ENCODE assay signal across 11 mouse cellular contexts in the genomic region with DNA sequence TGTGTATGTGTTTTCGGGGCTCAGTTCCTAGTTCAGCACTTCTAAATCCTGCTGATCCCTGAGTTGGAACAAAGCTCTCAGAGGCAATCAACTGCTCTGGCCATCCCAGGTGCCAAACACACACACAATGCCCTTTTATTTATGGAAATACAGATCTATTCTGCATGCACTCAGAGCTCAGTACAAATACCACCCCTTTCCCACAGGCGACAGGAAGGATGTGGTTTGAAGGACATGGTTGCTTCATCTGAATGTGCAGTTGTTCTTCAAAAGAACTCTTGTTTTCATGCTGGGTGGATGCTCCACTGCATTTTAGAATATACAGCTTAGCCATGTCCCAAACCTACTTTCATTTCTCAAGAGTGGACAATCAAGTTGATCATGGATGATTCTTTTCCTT.
DNase-seq lines count a peak whose midpoint lies in the region; ATAC-seq and TF ChIP-seq lines count a peak whose summit lies in the region.
"Had no signal": no experiment of that assay in that cellular context is flagged by ENCODE, and none has a peak within 500 bp of the region (broad histone marks: within the 10 kb centered on the region; RNA-seq: fewer than 3 reads in every experiment).

No protein-coding gene starts in this region.

- DNase-seq in lung, postnatal 25 days (ENCODE audit: low spot score), result peak; percentile 29
- no peak for DNase-seq in lung, adult 2 months
- peak; percentile 37 for DNase-seq in spleen, adult 18-20 months
- DNase-seq in forebrain, embryonic 10.5 days (ENCODE audit: extremely low spot score, low spot score), result no peak
- DNase-seq in limb, embryonic 10.5 days (ENCODE audit: low spot score), result no peak
- DNase-seq: cerebellum, postnatal 36 days had no signal

- no peak overlapping the region for H3K4me3 ChIP-seq in lung, adult 2 months (replicated peaks; ENCODE audit: extremely low read depth, low read depth, low read length)
- no peak overlapping the region for H3K4me3 ChIP-seq in forebrain, embryonic 10.5 days
- H3K4me3 ChIP-seq in hindbrain, embryonic 12.5 days, result no peak overlapping the region
- no peak overlapping the region for H3K4me3 ChIP-seq in limb, embryonic 10.5 days
- H3K4me3 ChIP-seq: heart, embryonic 10.5 days had no signal

- H3K9me3 ChIP-seq in forebrain, embryonic 10.5 days, result no peaks in the 10 kb centered on the region
- H3K9me3 ChIP-seq in hindbrain, embryonic 12.5 days (replicated peaks), result no peaks in the 10 kb centered on the region
- H3K9me3 ChIP-seq in limb, embryonic 10.5 days (replicated peaks), result no peaks in the 10 kb centered on the region
- H3K9me3 ChIP-seq: G1E; heart, embryonic 10.5 days had no signal

- peaks cover 8% of the 10 kb centered on the region for H3K4me1 ChIP-seq in lung, adult 2 months (ENCODE audit: control insufficient read depth, insufficient read depth, low read length)
- no peaks in the 10 kb centered on the region for H3K4me1 ChIP-seq in forebrain, embryonic 10.5 days
- H3K4me1 ChIP-seq in hindbrain, embryonic 12.5 days, result no peaks in the 10 kb centered on the region
- H3K4me1 ChIP-seq in limb, embryonic 10.5 days, result no peaks in the 10 kb centered on the region
- H3K4me1 ChIP-seq: heart, embryonic 10.5 days had no signal

- peak; percentile 91 for ATAC-seq in granulocyte monocyte progenitor cell, adult 5-6 weeks (replicated peaks; ENCODE audit: poor library complexity, severe bottlenecking)
- ATAC-seq in hindbrain, embryonic 12.5 days (ENCODE audit: low FRiP score), result no peak

- no peaks in the 10 kb centered on the region for H3K27me3 ChIP-seq in forebrain, embryonic 10.5 days (ENCODE audit: poor library complexity, severe bottlenecking)
- H3K27me3 ChIP-seq in hindbrain, embryonic 12.5 days, result no peaks in the 10 kb centered on the region
- no peaks in the 10 kb centered on the region for H3K27me3 ChIP-seq in limb, embryonic 10.5 days (ENCODE audit: low read depth, poor library complexity, severe bottlenecking)

- no peak overlapping the region for H3K4me2 ChIP-seq in hindbrain, embryonic 12.5 days (replicated peaks)

- no peaks in the 10 kb centered on the region for H3K36me3 ChIP-seq in forebrain, embryonic 10.5 days (replicated peaks)
- no peaks in the 10 kb centered on the region for H3K36me3 ChIP-seq in hindbrain, embryonic 12.5 days
- H3K36me3 ChIP-seq in limb, embryonic 10.5 days, result no peaks in the 10 kb centered on the region
- H3K36me3 ChIP-seq: G1E; heart, embryonic 10.5 days had no signal

- no peak for TF ChIP-seq POLR2A in lung, adult 2 months (IDR thresholded peaks at IDR 0.05; ENCODE audit: borderline replicate concordance, extremely low read depth, low read depth, low read length)

- TF ChIP-seq CTCF in lung, adult 2 months (IDR thresholded peaks at IDR 0.05; ENCODE audit: insufficient read depth, low read length), result no peak

- H3K9ac ChIP-seq in hindbrain, embryonic 12.5 days, result no peak overlapping the region

- no peak overlapping the region for H3K27ac ChIP-seq in forebrain, embryonic 10.5 days
- no peak overlapping the region for H3K27ac ChIP-seq in hindbrain, embryonic 12.5 days
- no peak overlapping the region for H3K27ac ChIP-seq in limb, embryonic 10.5 days
- H3K27ac ChIP-seq: heart, embryonic 10.5 days; stomach, postnatal 0 days had no signal

- WGBS in lung, adult 2 months, result 53% methylated on average over 2 of the region's 2 CpGs
- 55% methylated on average over 2 of the region's 2 CpGs for WGBS in forebrain, embryonic 10.5 days
- WGBS in hindbrain, embryonic 12.5 days, result 76% methylated on average over 2 of the region's 2 CpGs
- WGBS in limb, embryonic 10.5 days, result 83% methylated on average over 2 of the region's 2 CpGs

Comparison
In these comparisons a context has a peak if more than half of its experiments do, and no peak if none do; other contexts are left out.
1. DNase-seq: peak in lung, postnatal 25 days (single experiment) and spleen, adult 18-20 months (2 of 2); none in lung, adult 2 months (single experiment), forebrain, embryonic 10.5 days (single experiment) and limb, embryonic 10.5 days (single experiment).